Mouse (Mus musculus) testis, adult 2 months (tissue): ENCODE data around the gene Edem2. TPM values are rescaled to one million over a fixed set of nuclear protein-coding genes. Genes with fewer than 3 reads are reported as not detected.

Experiments used
- H3K27ac ChIP-seq: fragments of 200-500 bp; 2 replicates; pipeline ENCODE4 v1.5.1; 2012; ENCODE audit warnings: low read depth, low read length; ENCODE audit not compliant: control insufficient read depth, insufficient read depth
- H3K27me3 ChIP-seq: fragments of 200-500 bp; 2 replicates; pipeline ENCODE4 v1.6.1; 2012; ENCODE audit warnings: mild to moderate bottlenecking, low read length, moderate library complexity; ENCODE audit not compliant: control insufficient read depth, insufficient read depth
- H3K36me3 ChIP-seq: fragments of 200-500 bp; 2 replicates; pipeline ENCODE4 v1.6.1; 2012; ENCODE audit warnings: mild to moderate bottlenecking, low read length; ENCODE audit not compliant: control insufficient read depth, insufficient read depth
- H3K4me1 ChIP-seq: fragments of 200-500 bp; 2 replicates; pipeline ENCODE4 v1.6.1; 2012; ENCODE audit warnings: low read length; ENCODE audit not compliant: control insufficient read depth, insufficient read depth
- H3K4me3 ChIP-seq: fragments of 200-500 bp; 2 replicates; pipeline ENCODE4 v1.5.1; 2012; ENCODE audit warnings: low read depth, mild to moderate bottlenecking, low read length, moderate library complexity, mixed read lengths; ENCODE audit not compliant: control insufficient read depth
- CTCF ChIP-seq: fragments of 200-500 bp; IDR thresholded peaks from 2 replicates; pipeline ENCODE4 v1.5.1; 2012; ENCODE audit warnings: low read depth, mild to moderate bottlenecking, inconsistent platforms, low read length, moderate library complexity; ENCODE audit not compliant: control insufficient read depth, insufficient read depth, insufficient replicate concordance
- POLR2A ChIP-seq: fragments of 200-500 bp; IDR thresholded peaks from 2 replicates; pipeline ENCODE4 v1.6.1; 2012; ENCODE audit warnings: low read depth, mild to moderate bottlenecking, inconsistent platforms, low read length, moderate library complexity; ENCODE audit not compliant: control insufficient read depth
- polyA plus RNA-seq: library from polyadenylated mRNA; depleted of rRNA; stranded (reverse); fragments of >200 nt; gene quantifications from 2 replicates; pipeline ENCODE4 v1.2.3, GENCODE M21; 2012

Gene Edem2
- polyA plus RNA-seq, 1 experiment, result 28.4 TPM

DNA sequence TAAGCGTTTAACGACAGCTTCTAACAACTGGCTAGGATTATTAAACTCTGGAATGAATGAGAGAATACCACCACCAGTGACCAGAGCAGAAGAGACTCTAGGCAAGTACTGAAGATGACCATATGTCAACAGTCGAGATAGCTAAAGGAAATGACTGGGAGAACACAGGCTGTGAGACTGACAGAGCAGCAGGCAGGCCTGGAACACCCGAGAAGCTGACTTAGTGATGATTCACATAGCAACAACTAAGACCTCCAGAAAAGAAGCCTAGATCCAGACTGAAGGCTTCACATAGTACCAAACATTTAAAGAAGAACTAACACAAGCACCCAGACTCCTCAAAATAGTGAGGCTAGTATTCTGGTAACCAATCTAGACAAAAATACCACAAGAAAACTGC is 54.2 kb downstream of the Edem2 start:
- no peaks in the 10 kb centered on the region for H3K27me3 ChIP-seq
- no peak for TF ChIP-seq CTCF
- no peak for TF ChIP-seq POLR2A
- no peak overlapping the region for H3K27ac ChIP-seq
- H3K36me3 ChIP-seq, result peaks cover 5% of the 10 kb centered on the region; the same call in 1 of the 2 replicates
- no peaks in the 10 kb centered on the region for H3K4me1 ChIP-seq
- no peak overlapping the region for H3K4me3 ChIP-seq

DNA sequence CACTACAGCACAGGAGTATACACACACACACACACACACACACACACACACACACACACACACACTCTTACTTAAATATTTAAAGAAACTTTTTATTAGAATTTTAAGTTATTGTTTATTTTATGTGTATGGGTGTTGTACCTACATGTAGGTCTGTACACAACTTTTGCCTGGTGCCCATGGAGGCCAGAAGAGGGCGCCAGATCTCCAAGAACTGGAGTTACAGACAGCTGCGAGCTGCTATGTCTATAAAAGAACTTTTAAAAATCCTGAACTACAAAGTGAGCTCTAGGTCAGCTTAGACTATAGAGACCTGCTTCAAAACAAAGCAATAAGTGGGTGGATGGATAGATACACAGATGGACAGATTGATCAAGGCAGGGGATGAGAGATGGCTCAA is 55.7 kb downstream of the Edem2 start:
- TF ChIP-seq CTCF (peak; percentile 32; the same call in 1 of the 2 replicates), POLR2A (no peak)
- H3K27me3 ChIP-seq, result no peaks in the 10 kb centered on the region
- no peak overlapping the region for H3K4me3 ChIP-seq
- peaks cover 5% of the 10 kb centered on the region; the same call in 1 of the 2 replicates for H3K36me3 ChIP-seq
- no peaks in the 10 kb centered on the region for H3K4me1 ChIP-seq
- H3K27ac ChIP-seq, result no peak overlapping the region

DNA sequence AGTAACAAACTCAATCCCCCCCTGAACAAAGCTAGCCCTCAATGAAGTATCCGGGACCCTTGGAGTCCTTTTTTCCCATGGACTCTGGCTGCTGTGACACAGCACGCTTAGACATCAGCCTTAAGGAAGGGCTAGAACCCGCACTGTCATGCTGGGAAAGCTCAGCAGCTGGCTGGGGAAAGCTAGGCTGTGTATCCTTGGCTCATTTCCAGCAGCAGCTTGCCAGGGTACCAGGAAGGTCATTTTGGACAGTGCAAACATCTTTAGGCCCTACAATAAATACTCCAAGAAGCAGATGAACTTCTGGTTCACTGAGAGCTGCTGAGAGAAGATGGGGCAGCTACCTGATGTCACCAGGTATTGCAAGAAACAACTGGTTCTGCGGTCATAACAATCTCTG is 58.0 kb downstream of the Edem2 start:
- Histone ChIP-seq H3K36me3 (peaks cover 6% of the 10 kb centered on the region; the same call in 1 of the 2 replicates), H3K4me3 (no peak overlapping the region), H3K27ac (no peak overlapping the region), H3K27me3 (no peaks in the 10 kb centered on the region), H3K4me1 (no peaks in the 10 kb centered on the region)
- TF ChIP-seq CTCF (no peak), POLR2A (no peak)

DNA sequence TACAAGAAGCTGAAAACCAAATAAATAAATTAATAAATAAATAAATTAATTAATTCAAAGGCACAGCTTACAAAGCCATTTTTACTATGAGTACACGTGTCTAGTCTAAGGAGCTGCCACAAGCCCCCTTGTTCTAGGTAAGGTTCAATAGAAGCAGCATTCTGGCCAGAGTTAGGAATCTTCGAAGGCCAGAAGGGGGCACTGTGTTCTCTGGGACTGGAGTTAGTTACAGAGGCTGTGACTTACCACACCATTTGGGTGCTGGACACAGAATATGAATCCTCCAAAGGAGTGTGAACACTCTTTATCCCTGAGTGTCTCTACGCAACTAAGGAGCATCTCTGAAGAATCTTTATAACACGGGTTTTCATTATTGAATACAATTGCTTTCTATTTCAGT is 60.8 kb downstream of the Edem2 start:
- no peak overlapping the region for H3K27ac ChIP-seq
- H3K4me1 ChIP-seq, result no peaks in the 10 kb centered on the region
- no peak for TF ChIP-seq CTCF
- no peak for TF ChIP-seq POLR2A
- H3K27me3 ChIP-seq, result no peaks in the 10 kb centered on the region
- H3K36me3 ChIP-seq, result peaks cover 6% of the 10 kb centered on the region
- no peak overlapping the region for H3K4me3 ChIP-seq

DNA sequence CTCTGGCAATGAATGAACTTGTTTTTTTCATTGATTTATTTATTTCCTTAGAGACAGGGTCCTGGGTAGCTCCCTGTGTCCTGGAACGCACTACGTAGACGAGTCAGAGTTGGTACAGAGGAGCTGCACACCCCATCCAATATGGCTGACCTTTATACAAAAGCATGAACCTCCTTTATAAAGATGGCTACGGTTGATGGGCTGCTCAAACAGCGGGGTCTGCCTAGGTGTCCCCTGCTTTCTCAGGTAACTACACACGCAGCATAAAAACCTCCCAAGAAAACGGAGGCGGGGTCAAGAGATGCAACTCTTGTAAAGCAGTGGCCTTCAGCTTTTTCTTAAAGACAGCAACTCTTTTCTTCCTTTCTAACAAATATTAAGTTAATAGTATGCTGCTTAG is 61.4 kb downstream of the Edem2 start:
- H3K27ac ChIP-seq, result no peak overlapping the region
- H3K36me3 ChIP-seq, result peaks cover 6% of the 10 kb centered on the region
- no peaks in the 10 kb centered on the region for H3K27me3 ChIP-seq
- TF ChIP-seq POLR2A (no peak), CTCF (no peak)
- H3K4me3 ChIP-seq, result no peak overlapping the region
- H3K4me1 ChIP-seq, result no peaks in the 10 kb centered on the region

DNA sequence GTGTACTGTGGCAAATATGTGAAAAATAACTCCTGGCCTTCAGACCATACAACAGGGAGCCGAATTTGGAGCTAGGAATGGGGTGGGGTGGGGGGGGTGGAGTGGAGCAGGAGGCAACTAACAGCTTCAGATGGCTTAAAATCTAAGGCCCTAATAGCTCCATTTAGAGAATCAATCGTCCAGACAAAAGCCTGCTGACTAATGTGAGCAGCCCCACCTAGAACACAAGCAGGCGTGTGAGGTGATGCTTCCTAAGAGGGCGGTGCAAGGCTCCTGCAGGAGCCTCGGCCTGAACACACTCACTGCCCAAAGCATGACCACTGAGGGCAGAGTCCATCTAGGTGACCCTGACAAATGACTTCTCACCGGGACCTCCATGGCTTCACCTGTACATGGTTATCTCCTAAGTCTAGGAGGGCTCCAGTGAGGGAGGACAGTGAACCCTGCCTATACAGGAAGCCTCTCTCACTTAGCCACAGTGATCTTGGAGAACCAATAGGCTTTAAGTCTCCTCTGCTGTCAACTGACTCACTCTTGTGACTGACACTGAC is 65.3 kb downstream of the Edem2 start:
- H3K36me3 ChIP-seq, result peaks cover 4% of the 10 kb centered on the region

DNA sequence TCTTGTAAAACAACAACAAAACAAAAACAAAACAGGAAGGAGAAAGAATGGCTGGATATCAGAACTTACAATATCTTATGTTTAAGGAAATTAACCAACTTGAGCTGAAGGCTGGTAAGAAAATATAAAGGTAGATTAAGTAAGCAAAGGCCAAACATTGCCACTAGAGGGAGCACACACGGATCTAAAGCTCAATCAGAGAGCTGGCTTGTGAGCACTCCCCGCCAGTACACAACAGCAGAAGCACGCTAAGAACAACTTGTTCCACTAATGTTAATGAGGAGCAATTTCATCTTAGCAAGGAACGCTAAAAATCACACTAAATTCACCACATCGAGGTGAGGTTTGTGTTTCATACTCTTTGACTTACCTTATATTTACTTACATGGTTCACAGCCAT is 66.2 kb downstream of the Edem2 start:
- no peak overlapping the region for H3K27ac ChIP-seq
- peaks cover 3% of the 10 kb centered on the region for H3K36me3 ChIP-seq
- no peak for TF ChIP-seq POLR2A
- no peak; the same call in 1 of the 2 replicates for TF ChIP-seq CTCF
- H3K4me1 ChIP-seq, result no peaks in the 10 kb centered on the region
- no peaks in the 10 kb centered on the region for H3K27me3 ChIP-seq
- H3K4me3 ChIP-seq, result no peak overlapping the region

More for the DNA sequence above, 65.3 kb downstream of the Edem2 start:
- Histone ChIP-seq H3K4me3 (no peak overlapping the region), H3K27ac (no peak overlapping the region), H3K27me3 (no peaks in the 10 kb centered on the region), H3K4me1 (no peaks in the 10 kb centered on the region)
- TF ChIP-seq CTCF, result no peak
- no peak for TF ChIP-seq POLR2A
